Mouse (Mus musculus) lung, embryonic 14.5 days (tissue): ENCODE measurements around the gene Dus2. TPM values are rescaled to one million over a fixed set of nuclear protein-coding genes. Genes with fewer than 3 reads are reported as not detected.

Experiments
- ATAC-seq: fragments of 200-750 bp; cut with Nextera tagmentation; 2 replicates; pipeline ENCODE4 v1.8.0; 2017; ENCODE audit warnings: mild to moderate bottlenecking, moderate TSS enrichment, moderate library complexity; ENCODE audit not compliant: insufficient read depth
- DNase-seq: peaks from one replicate; pipeline ENCODE4 v3.0.0-alpha.2; 2015
- H3K27ac ChIP-seq: fragments of 300-500 bp; sonication (generic); 2 replicates; pipeline ENCODE4 v1.5.1; 2014; ENCODE audit warnings: low read depth, mild to moderate bottlenecking, moderate library complexity
- H3K27me3 ChIP-seq: fragments of 300-500 bp; sonication (generic); 2 replicates; pipeline ENCODE4 v1.6.1; 2014; ENCODE audit warnings: low read length, control low read depth; ENCODE audit not compliant: insufficient read depth
- H3K36me3 ChIP-seq: fragments of 300-500 bp; sonication (generic); 2 replicates; pipeline ENCODE4 v1.6.1; 2014; ENCODE audit warnings: control low read depth; ENCODE audit not compliant: insufficient read depth
- H3K4me1 ChIP-seq: fragments of 300-500 bp; sonication (generic); 2 replicates; pipeline ENCODE4 v1.6.1; 2014; ENCODE audit warnings: antibody characterized with exemption, control low read depth; ENCODE audit not compliant: insufficient read depth
- H3K4me2 ChIP-seq: fragments of 300-500 bp; sonication (generic); 2 replicates; pipeline ENCODE4 v1.6.1; 2014; ENCODE audit warnings: mild to moderate bottlenecking
- H3K4me3 ChIP-seq: fragments of 300-500 bp; sonication (generic); 2 replicates; pipeline ENCODE4 v1.5.1; 2014; ENCODE audit warnings: low read depth, low read length
- H3K9ac ChIP-seq: fragments of 300-500 bp; sonication (generic); 2 replicates; pipeline ENCODE4 v1.6.1; 2014
- H3K9me3 ChIP-seq: fragments of 300-500 bp; sonication (generic); 2 replicates; pipeline ENCODE4 v1.6.1; 2016; ENCODE audit warnings: low read depth, low read length, control low read depth
- CTCF ChIP-seq: IDR thresholded peaks from 2 replicates; pipeline ENCODE4 v1.5.1; 2016; ENCODE audit warnings: antibody characterized with exemption, low read depth
- WGBS: fragments of 180-500 bp; shearing (Covaris S2); extraction: QIAGEN DNeasy Blood & Tissue Kit; methylation state at CpG from one replicate; pipeline ENCODE4 v1.1.7; 2014; 5-methylcytosine and 5-hydroxymethylcytosine counted together
- polyA plus RNA-seq: library from polyadenylated mRNA; unstranded; fragments of >200 nt; fragmentation: Nextera tagmentation; extraction: Ambion mirVana; gene quantifications from 2 replicates; pipeline ENCODE4 v1.2.1, GENCODE M21; 2014

Dus2 gene
- polyA plus RNA-seq, 1 experiment from 2014 or later = 20.3 TPM

DNA sequence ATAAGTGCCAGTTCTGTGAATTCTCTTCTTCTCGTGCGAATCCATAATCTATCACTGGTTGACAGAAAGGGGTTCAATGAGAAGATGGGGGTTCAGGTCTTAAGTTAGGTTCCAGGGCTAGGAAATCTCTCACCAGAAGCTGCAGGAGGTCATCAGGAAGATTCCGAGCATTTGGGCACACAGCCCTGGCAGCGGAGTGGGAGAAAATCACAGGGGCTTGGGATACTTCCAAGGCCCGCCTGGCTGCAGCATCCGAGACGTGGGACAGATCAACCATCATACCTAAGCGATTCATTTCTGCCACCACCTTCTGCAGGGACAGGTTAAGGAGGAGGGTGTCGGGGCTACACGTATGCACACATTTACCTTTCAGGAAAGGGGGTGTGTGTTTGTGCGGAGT, 2.6 kb upstream of the Dus2 start:
- WGBS = 82% methylated on average over 11 of the region's 11 CpGs
- no peak for TF ChIP-seq CTCF
- H3K4me1 ChIP-seq = no peaks in the 10 kb centered on the region

DNA sequence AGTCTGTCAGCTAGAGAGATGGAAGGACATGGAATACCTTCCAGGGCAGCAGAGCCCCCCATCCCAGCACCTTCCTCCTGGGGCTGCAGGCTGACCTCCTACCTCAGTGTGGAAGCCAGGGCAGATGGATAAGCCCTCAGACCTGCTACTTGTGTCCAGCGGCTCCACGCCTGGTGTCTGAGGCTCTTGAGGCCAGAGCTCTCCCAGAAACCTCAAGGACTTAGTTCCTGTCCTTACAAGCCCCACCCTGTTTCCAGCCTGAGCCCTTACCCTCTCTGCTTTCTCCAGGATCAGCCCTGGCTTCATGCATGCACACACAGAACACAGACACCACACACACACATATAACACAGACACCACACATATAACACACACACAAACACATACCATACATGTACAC, 409 bp downstream of the Dus2 start:
- no peaks in the 10 kb centered on the region for H3K36me3 ChIP-seq
- H3K4me2 ChIP-seq = 0 out of 2 replicates have a peak overlapping the region, but pooled peaks have one; percentile 10
- ATAC-seq (peak; percentile 30; the same call in 1 of the 2 replicates), DNase-seq (peak; percentile 9)
- no peaks in the 10 kb centered on the region for H3K9me3 ChIP-seq
- WGBS = 76% methylated on average over 2 of the region's 2 CpGs
- peak overlapping the region; percentile 2; the same call in 1 of the 2 replicates for H3K9ac ChIP-seq
- H3K4me1 ChIP-seq = no peaks in the 10 kb centered on the region
- no peak for TF ChIP-seq CTCF
- H3K27me3 ChIP-seq = no peaks in the 10 kb centered on the region
- no peak overlapping the region for H3K27ac ChIP-seq
- H3K4me3 ChIP-seq = no peak overlapping the region

More for the DNA sequence above, 2.6 kb upstream of the Dus2 start:
- Histone ChIP-seq H3K4me2 (no peak overlapping the region), H3K9ac (no peak overlapping the region), H3K9me3 (no peaks in the 10 kb centered on the region), H3K36me3 (no peaks in the 10 kb centered on the region), H3K4me3 (no peak overlapping the region), H3K27me3 (no peaks in the 10 kb centered on the region), H3K27ac (no peak overlapping the region)
- DNase-seq (no peak), ATAC-seq (no peak)

DNA sequence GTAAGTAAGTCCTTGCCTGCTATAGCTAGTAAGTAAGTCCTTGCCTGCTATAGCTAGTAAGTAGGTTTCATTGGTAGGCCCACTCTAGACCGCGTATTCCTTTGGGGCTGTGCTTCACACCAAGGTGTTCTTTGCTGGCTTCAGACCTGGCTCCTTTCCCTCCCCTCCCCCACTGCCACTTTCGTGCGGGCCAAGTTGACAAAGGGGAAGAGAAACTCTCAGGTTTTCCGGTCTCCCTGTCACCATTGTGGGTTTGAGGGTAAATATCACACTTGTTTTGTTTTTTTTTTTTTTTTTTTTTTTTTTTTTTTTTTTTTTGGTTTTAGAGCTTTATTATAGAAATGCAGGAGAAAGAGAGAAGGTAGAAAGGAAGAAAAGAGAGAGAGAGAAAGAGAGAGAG, 1.4 kb downstream of the Dus2 start:
- 50% methylated on average over 5 of the region's 5 CpGs for WGBS
- TF ChIP-seq CTCF = no peak

DNA sequence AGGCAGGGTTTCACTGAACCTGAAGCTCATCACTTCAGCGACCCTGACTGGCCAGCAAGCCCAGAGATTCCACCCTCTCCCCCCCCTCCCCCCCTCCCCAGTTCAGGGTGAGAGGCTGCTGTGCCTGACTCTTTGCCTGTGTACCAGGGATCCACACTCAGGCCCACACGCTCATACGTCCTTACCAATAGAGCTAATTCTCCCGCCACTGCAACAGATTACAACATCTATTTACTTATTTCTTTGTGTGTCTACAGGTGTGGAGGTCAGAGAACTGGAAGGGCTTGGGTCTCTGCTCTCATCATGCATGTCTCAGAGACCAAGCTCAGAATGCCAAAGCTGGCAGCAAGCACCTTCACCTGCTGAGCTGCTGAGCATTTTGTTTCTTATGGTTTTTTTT, 2.1 kb downstream of the Dus2 start:
- TF ChIP-seq CTCF = no peak
- Histone ChIP-seq H3K4me2 (no peak overlapping the region), H3K4me1 (no peaks in the 10 kb centered on the region), H3K36me3 (no peaks in the 10 kb centered on the region), H3K9me3 (no peaks in the 10 kb centered on the region), H3K9ac (no peak overlapping the region), H3K27me3 (no peaks in the 10 kb centered on the region), H3K27ac (no peak overlapping the region), H3K4me3 (no peak overlapping the region)
- DNase-seq = no peak
- ATAC-seq = no peak
- 52% methylated on average over 4 of the region's 4 CpGs for WGBS

More for the DNA sequence above, 1.4 kb downstream of the Dus2 start:
- no peak overlapping the region for H3K27ac ChIP-seq
- H3K4me2 ChIP-seq = no peak overlapping the region
- H3K9me3 ChIP-seq = no peaks in the 10 kb centered on the region
- no peak overlapping the region for H3K4me3 ChIP-seq
- H3K27me3 ChIP-seq = no peaks in the 10 kb centered on the region
- H3K4me1 ChIP-seq = no peaks in the 10 kb centered on the region
- H3K9ac ChIP-seq = no peak overlapping the region
- DNase-seq = no peak
- H3K36me3 ChIP-seq = no peaks in the 10 kb centered on the region
- ATAC-seq = no peak

DNA sequence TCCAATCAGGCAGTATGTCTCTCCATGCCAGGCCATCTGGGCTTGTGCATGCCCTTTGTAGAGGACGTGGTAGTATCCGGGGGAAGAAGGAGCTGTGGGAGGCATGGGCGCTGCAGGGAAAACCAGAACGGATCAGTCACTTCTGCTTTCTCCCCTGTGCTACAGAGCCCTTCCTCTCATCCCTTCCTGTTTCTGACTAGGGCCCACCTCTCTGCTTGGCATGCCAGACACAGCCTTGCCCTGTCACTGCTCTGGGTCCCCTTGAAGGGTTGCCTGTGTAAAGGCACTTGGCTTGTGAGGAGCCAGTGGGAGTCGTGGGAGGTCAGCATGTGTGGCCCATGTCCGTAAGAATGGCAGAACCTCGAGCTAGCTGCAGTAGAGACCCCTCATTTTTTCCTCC, 5.2 kb downstream of the Dus2 start:
- H3K4me3 ChIP-seq = no peak overlapping the region
- ATAC-seq (no peak), DNase-seq (no peak)
- H3K27ac ChIP-seq = no peak overlapping the region
- H3K27me3 ChIP-seq = no peaks in the 10 kb centered on the region
- no peaks in the 10 kb centered on the region for H3K9me3 ChIP-seq
- no peak overlapping the region for H3K9ac ChIP-seq
- no peaks in the 10 kb centered on the region for H3K4me1 ChIP-seq
- H3K36me3 ChIP-seq = no peaks in the 10 kb centered on the region
- 63% methylated on average over 7 of the region's 7 CpGs for WGBS
- no peak overlapping the region for H3K4me2 ChIP-seq
- TF ChIP-seq CTCF = no peak

DNA sequence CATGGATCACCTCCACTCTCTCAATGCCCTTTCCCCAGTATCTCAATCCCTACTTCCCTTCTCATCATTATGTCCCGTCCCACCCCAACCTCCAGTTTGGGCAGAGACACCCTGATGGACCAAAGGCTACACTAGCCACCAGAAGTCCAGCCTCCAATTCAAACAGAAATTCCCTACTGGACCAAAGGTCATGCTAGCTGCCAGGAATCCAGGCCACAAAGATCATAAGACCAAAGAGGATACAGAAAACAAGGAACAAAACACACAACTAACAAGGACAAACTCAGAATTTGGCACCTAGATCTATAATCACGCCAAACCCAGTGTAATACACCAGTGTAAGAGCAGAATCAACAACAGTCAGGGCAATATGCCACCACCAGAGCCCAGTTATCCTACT, 7.8 kb downstream of the Dus2 start:
- TF ChIP-seq CTCF = no peak
- no peaks in the 10 kb centered on the region for H3K36me3 ChIP-seq
- no peak overlapping the region for H3K4me3 ChIP-seq
- H3K27ac ChIP-seq = no peak overlapping the region
- 90% methylated on average over 2 of the region's 2 CpGs for WGBS
- no peak overlapping the region for H3K4me2 ChIP-seq
- no peaks in the 10 kb centered on the region for H3K27me3 ChIP-seq
- ATAC-seq (no peak), DNase-seq (no peak)
- no peak overlapping the region for H3K9ac ChIP-seq
- H3K4me1 ChIP-seq = no peaks in the 10 kb centered on the region
- H3K9me3 ChIP-seq = no peaks in the 10 kb centered on the region

DNA sequence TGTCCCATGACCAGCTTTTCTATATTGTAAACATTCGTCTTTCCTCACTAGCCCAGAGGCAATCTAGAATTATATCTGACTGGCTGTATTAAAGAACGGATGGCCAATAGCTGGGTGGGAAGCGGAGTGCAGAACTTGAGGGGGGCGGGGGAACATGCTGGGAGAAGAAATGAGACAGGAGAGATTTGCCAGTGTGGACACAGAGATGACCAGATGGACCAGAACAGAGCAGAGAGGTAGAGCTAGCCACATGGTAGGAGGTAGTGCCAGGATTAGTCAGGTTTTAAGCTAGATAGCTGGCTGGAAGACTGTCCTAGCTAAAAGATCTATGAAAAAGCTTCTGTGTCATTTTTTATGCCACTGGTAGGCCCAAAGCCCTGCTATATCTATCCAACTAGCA, 10.8 kb downstream of the Dus2 start:
- 74% methylated on average over 4 of the region's 4 CpGs for WGBS
- Histone ChIP-seq H3K4me3 (no peak overlapping the region), H3K9ac (no peak overlapping the region)

More for the DNA sequence above, 10.8 kb downstream of the Dus2 start:
- Histone ChIP-seq H3K27me3 (no peaks in the 10 kb centered on the region), H3K36me3 (no peaks in the 10 kb centered on the region), H3K4me1 (no peaks in the 10 kb centered on the region), H3K4me2 (no peak overlapping the region), H3K27ac (no peak overlapping the region), H3K9me3 (no peaks in the 10 kb centered on the region)
- DNase-seq (no peak), ATAC-seq (no peak)
- TF ChIP-seq CTCF = no peak
